8 mouse cellular contexts compared by ENCODE assay signal in genomic region chr9:114401685-114402080, GRCm38 (mm10). TPM values are rescaled to one million over a fixed set of nuclear protein-coding genes. Genes with fewer than 3 reads are reported as not detected.
DNase-seq lines count a peak whose midpoint lies in the region; ATAC-seq and TF ChIP-seq lines count a peak whose summit lies in the region.

No protein-coding gene starts in this region.

- H3K9ac ChIP-seq in ES-Bruce4 (ENCODE audit: low read depth, poor library complexity, severe bottlenecking), result peak overlapping the region; percentile 77
- H3K9ac ChIP-seq in embryonic facial prominence, embryonic 12.5 days, result peak overlapping the region; percentile 75
- H3K9ac ChIP-seq in lung, embryonic 16.5 days (ENCODE audit: low read length), result peak overlapping the region; percentile 86
- peak overlapping the region; percentile 81 for H3K9ac ChIP-seq in stomach, embryonic 14.5 days (replicated peaks; ENCODE audit: low read depth, low read length)

- WGBS in embryonic facial prominence, embryonic 12.5 days, result 3% methylated on average over 16 of the region's 16 CpGs
- 1% methylated on average over 16 of the region's 16 CpGs for WGBS in lung, embryonic 16.5 days
- WGBS in stomach, embryonic 14.5 days, result 2% methylated on average over 16 of the region's 16 CpGs

- H3K4me1 ChIP-seq in ES-Bruce4 (ENCODE audit: control insufficient read depth, insufficient read depth, low read length), result no peaks in the 10 kb centered on the region
- peaks cover 10% of the 10 kb centered on the region for H3K4me1 ChIP-seq in embryonic facial prominence, embryonic 12.5 days
- H3K4me1 ChIP-seq in lung, embryonic 16.5 days (replicated peaks; ENCODE audit: control insufficient read depth, insufficient read depth, low read length), result peaks cover 11% of the 10 kb centered on the region
- peaks cover 12% of the 10 kb centered on the region for H3K4me1 ChIP-seq in stomach, embryonic 14.5 days (ENCODE audit: control insufficient read depth, insufficient read depth, low read length)

- TF ChIP-seq EP300 in ES-Bruce4 (IDR thresholded peaks at IDR 0.05; ENCODE audit: insufficient read depth, low read depth, low read length), result no peak

- TF ChIP-seq CTCF in ES-Bruce4 (IDR thresholded peaks at IDR 0.05; ENCODE audit: low read depth, low read length), result no peak

- no peak; the same call in 1 of the 2 replicates for ATAC-seq in embryonic facial prominence, embryonic 12.5 days (ENCODE audit: insufficient number of reproducible peaks, insufficient read depth, low FRiP score, low TSS enrichment)
- no peak for ATAC-seq in lung, embryonic 16.5 days (ENCODE audit: low read depth)
- no peak; the same call in 1 of the 2 replicates for ATAC-seq in stomach, embryonic 14.5 days (ENCODE audit: insufficient number of reproducible peaks, insufficient read depth, low FRiP score, low read depth)

- H3K4me3 ChIP-seq in ES-Bruce4 (ENCODE audit: low read depth, low read length), result peak overlapping the region; percentile 86
- peak overlapping the region; percentile 67 for H3K4me3 ChIP-seq in embryonic facial prominence, embryonic 12.5 days
- H3K4me3 ChIP-seq in lung, embryonic 16.5 days (ENCODE audit: low read length), result peak overlapping the region; percentile 64
- H3K4me3 ChIP-seq in stomach, embryonic 14.5 days (ENCODE audit: low read depth, low read length), result peak overlapping the region; percentile 88

- DNase-seq in frontal cortex, postnatal 14 days (ENCODE audit: low spot score in 2 of 2), result peak; percentile 22 to 23
- DNase-seq in frontal cortex, postnatal 36 days (ENCODE audit: low spot score in 2 of 2), result no peak
- DNase-seq in kidney, adult 11 months, result peak; percentile 68
- no peak for DNase-seq in ovary, postnatal 36 days (ENCODE audit: low spot score)

- peaks cover 12% of the 10 kb centered on the region for H3K36me3 ChIP-seq in ES-Bruce4 (ENCODE audit: control insufficient read depth, insufficient read depth, low read length, poor library complexity, severe bottlenecking)
- peaks cover 23% of the 10 kb centered on the region for H3K36me3 ChIP-seq in embryonic facial prominence, embryonic 12.5 days
- H3K36me3 ChIP-seq in lung, embryonic 16.5 days (ENCODE audit: control insufficient read depth, insufficient read depth, low read length), result peaks cover 20% of the 10 kb centered on the region
- H3K36me3 ChIP-seq in stomach, embryonic 14.5 days (ENCODE audit: control insufficient read depth, insufficient read depth, low read length), result peaks cover 10% of the 10 kb centered on the region; the same call in 1 of the 2 replicates

- peak overlapping the region; percentile 68 for H3K4me2 ChIP-seq in embryonic facial prominence, embryonic 12.5 days (replicated peaks)
- H3K4me2 ChIP-seq in lung, embryonic 16.5 days (ENCODE audit: low read depth, low read length), result peak overlapping the region; percentile 90
- peak overlapping the region; percentile 85 for H3K4me2 ChIP-seq in stomach, embryonic 14.5 days (replicated peaks; ENCODE audit: low read depth, low read length)

- no peaks in the 10 kb centered on the region for H3K9me3 ChIP-seq in ES-Bruce4 (replicated peaks; ENCODE audit: control insufficient read depth, insufficient read depth, low read length, poor library complexity, severe bottlenecking)
- no peaks in the 10 kb centered on the region for H3K9me3 ChIP-seq in embryonic facial prominence, embryonic 12.5 days
- H3K9me3 ChIP-seq in lung, embryonic 16.5 days (ENCODE audit: control insufficient read depth, low read length), result peaks cover 7% of the 10 kb centered on the region; the same call in 1 of the 2 replicates
- 0 out of 2 replicates have a peak, but pooled peaks cover 4% of the 10 kb centered on the region for H3K9me3 ChIP-seq in stomach, embryonic 14.5 days (ENCODE audit: control insufficient read depth, low read depth, low read length)

- no peaks in the 10 kb centered on the region for H3K27me3 ChIP-seq in ES-Bruce4 (ENCODE audit: control insufficient read depth, insufficient read depth, low read length, poor library complexity, severe bottlenecking)
- H3K27me3 ChIP-seq in embryonic facial prominence, embryonic 12.5 days, result no peaks in the 10 kb centered on the region
- H3K27me3 ChIP-seq in lung, embryonic 16.5 days (ENCODE audit: control insufficient read depth, insufficient read depth, low read depth, low read length), result no peaks in the 10 kb centered on the region
- no peaks in the 10 kb centered on the region for H3K27me3 ChIP-seq in stomach, embryonic 14.5 days (ENCODE audit: control insufficient read depth, insufficient read depth, low read length)

- TF ChIP-seq POLR2A in ES-Bruce4 (IDR thresholded peaks at IDR 0.05; ENCODE audit: insufficient read depth, low read length), result no peak

- H3K27ac ChIP-seq in ES-Bruce4 (ENCODE audit: insufficient read depth, low read length), result 0 out of 2 replicates have a peak overlapping the region, but pooled peaks have one; percentile 5
- peak overlapping the region; percentile 93 for H3K27ac ChIP-seq in embryonic facial prominence, embryonic 12.5 days
- peak overlapping the region; percentile 86 for H3K27ac ChIP-seq in lung, embryonic 16.5 days (ENCODE audit: low read length)
- peak overlapping the region; percentile 92 for H3K27ac ChIP-seq in stomach, embryonic 14.5 days (ENCODE audit: low read length)

RNA-seq across cellular contexts. Expression of gene Tmppe, which starts 0.8 kb away (rescaled TPM):
- 6.5 and 7.3 TPM in 2 replicates for polyA plus RNA-seq in ES-Bruce4 (2011; ENCODE audit: insufficient read depth, insufficient read length, low read depth, missing spikeins)
- polyA plus RNA-seq in embryonic facial prominence, embryonic 12.5 days (2016; fragmentation: Nextera tagmentation; extraction: Ambion mirVana), result 10.7 and 11.3 TPM in 2 replicates
- polyA plus RNA-seq in lung, embryonic 16.5 days (2015; fragmentation: Nextera tagmentation; extraction: Ambion mirVana), result 11.1 and 11.2 TPM in 2 replicates
- 2.4 and 4.4 TPM in 2 replicates for polyA plus RNA-seq in stomach, embryonic 14.5 days (2014; fragmentation: Nextera tagmentation; extraction: Ambion mirVana)

RNA-seq across cellular contexts. Expression of gene Glb1, which starts 0.8 kb away (rescaled TPM):
- 41.1 TPM in 2 replicates for polyA plus RNA-seq in ES-Bruce4 (2011; ENCODE audit: insufficient read depth, insufficient read length, low read depth, missing spikeins)
- 28.3 and 28.9 TPM in 2 replicates for polyA plus RNA-seq in embryonic facial prominence, embryonic 12.5 days (2016; fragmentation: Nextera tagmentation; extraction: Ambion mirVana)
- 51.7 and 53.6 TPM in 2 replicates for polyA plus RNA-seq in lung, embryonic 16.5 days (2015; fragmentation: Nextera tagmentation; extraction: Ambion mirVana)
- 52.7 and 53.6 TPM in 2 replicates for polyA plus RNA-seq in stomach, embryonic 14.5 days (2014; fragmentation: Nextera tagmentation; extraction: Ambion mirVana)

RNA-seq across cellular contexts. Expression of gene Crtap, which starts 11.2 kb away (rescaled TPM):
- polyA plus RNA-seq in ES-Bruce4 (2011; ENCODE audit: insufficient read depth, insufficient read length, low read depth, missing spikeins), result 45.7 and 53.3 TPM in 2 replicates
- 94.7 and 102 TPM in 2 replicates for polyA plus RNA-seq in embryonic facial prominence, embryonic 12.5 days (2016; fragmentation: Nextera tagmentation; extraction: Ambion mirVana)
- 132 and 147 TPM in 2 replicates for polyA plus RNA-seq in lung, embryonic 16.5 days (2015; fragmentation: Nextera tagmentation; extraction: Ambion mirVana)
- 157 and 159 TPM in 2 replicates for polyA plus RNA-seq in stomach, embryonic 14.5 days (2014; fragmentation: Nextera tagmentation; extraction: Ambion mirVana)

Comparison
In these comparisons a context has a peak if more than half of its experiments do, and no peak if none do; other contexts are left out.
1. DNase-seq: peak in frontal cortex, postnatal 14 days (2 of 2) and kidney, adult 11 months (single experiment); none in frontal cortex, postnatal 36 days (0 of 2) and ovary, postnatal 36 days (single experiment).
2. H3K27ac ChIP-seq: peak in every context shown above with its lines; median percentile 93 in embryonic facial prominence, embryonic 12.5 days; 92 in stomach, embryonic 14.5 days; 86 in lung, embryonic 16.5 days; 5 in ES-Bruce4.
3. Peak in every context shown above with its lines, with median percentiles within 50 percentile points of each other: H3K4me3 ChIP-seq, H3K9ac ChIP-seq and H3K4me2 ChIP-seq.